Mouse (Mus musculus) cerebellum, postnatal 25 days (tissue): Measurements from ENCODE around the gene Prpf40b.
A peak's percentile ranks its signal among the peaks of the same experiment; 100 is the strongest.

Source experiments
- DNase-seq, 2 experiments: peaks; one replicate each; pipeline ENCODE4 v3.0.0; 2021; ENCODE audit warnings: mixed read lengths in 2 of 2

Gene Prpf40b

DNA sequence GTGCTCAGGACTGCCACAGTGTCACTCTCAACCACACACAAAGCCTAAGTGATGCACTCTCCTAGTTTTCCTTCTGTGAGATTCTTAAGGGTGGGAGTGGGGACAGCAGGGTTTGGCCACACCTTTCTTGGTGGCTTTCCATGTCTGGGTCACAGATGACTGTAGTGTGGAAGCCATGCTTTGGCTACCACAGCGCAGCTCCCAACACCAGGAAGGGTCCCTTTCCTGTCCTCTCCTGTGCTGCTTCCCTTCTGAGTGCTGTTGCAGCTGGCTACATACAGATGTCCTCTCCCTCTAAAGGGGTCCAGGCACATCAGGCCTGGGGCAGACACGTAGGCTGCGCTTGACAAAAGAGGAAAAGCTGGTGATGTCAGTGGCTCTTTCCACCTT is 38.8 kb downstream of the Prpf40b start:
- DNase-seq, result no peak

DNA sequence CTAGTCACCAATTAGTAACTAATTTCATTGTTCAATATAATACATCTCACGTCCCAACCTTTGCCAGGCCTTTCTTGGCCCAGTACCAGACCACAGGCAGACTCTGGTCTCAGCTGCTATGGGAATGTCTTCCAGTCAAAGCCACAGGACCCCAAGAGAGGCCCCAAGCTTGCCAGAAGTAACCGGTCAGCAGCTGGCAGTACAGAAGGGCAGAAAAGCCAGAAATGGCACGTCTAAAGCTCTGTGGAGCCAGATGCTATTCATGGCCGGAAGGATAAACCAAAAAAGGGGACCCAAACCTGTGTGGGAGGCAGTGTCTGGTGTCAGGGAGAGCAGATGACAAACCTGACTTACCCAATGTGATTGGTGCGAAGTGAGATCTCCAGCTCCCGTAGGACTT is 39.6 kb downstream of the Prpf40b start:
- DNase-seq, result no peak

DNA sequence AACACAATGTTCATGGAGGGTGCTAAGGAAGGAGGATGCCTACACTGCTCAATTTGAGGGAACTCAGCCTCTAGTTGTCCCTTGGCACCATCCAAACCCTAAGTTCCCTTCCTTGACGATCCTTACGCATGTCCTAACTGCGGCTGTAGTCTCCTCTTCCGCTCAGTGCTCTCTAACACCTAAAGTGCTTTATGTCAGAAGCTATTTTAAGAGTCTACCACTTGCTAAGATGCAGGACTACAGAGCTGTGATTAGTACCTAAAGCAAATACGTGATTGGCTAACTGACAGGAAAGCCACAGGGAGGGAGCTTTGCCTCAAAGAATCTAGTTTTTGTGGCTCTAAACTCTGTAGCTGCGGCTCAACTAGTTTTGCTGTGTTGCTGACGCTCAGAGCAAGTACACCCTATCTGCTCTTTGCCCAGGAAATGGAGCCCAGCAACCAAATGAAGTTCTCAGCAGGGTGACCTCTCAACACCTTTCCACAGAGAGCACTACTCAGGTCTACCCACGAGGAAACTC is 41.0 kb downstream of the Prpf40b start:
- DNase-seq, result no peak

DNA sequence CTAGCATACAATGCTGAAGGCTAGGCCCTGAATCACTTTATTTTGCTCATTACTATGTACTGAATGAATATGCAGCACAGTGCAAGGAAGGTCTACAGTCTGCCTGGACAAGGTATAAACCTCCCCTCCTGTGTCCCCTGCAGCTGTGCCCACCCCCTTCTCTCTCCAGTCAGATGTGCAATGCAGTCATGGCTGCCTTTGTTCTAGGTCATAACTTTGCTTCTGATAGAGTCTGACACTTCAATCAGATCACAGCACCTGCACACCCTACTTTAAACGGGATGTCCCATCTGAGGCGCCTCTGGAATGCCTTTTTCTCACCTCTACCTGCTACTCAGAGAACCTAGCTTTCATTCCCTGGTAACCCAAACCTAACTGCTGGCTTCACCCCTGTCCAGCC is 44.0 kb downstream of the Prpf40b start:
- no peak for DNase-seq

DNA sequence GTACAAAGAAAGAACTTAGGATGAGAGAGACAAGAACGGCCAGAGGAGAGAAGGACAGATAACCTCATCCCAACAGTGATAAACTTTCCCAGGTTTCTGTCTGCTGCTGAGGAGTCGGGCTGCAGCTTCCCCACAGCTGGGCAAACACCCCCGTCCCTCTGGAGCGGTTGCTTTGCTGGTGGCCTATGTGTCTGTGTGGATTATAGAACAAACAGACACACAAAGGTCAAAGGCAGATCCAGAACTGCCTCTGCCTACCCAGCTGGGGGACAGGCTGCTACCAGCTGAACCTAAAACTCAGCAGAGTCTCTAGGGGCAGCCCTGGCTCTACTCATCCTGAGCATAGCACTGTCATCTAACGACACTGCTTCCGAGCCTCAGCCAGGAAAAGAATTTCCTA is 44.8 kb downstream of the Prpf40b start:
- DNase-seq, result no peak

DNA sequence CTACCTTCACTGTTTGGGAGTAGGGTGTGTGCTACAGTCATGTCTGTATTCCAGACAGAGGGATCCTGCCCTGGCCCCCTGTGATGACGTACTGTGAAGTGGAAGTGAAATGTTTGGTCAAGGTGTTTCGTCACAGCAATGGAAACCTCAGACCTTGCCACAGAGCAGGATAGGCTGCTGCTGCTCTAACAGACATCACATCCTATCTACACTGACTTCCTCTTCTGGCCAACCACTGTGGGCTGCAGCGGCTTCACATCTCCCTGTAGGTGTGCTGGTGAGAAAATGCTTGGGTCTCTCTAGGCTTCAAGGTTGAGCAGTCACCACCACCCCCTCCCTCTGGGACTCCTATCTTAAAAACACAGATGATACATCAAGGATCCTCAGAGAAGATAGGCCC is 46.2 kb downstream of the Prpf40b start:
- DNase-seq, result no peak

DNA sequence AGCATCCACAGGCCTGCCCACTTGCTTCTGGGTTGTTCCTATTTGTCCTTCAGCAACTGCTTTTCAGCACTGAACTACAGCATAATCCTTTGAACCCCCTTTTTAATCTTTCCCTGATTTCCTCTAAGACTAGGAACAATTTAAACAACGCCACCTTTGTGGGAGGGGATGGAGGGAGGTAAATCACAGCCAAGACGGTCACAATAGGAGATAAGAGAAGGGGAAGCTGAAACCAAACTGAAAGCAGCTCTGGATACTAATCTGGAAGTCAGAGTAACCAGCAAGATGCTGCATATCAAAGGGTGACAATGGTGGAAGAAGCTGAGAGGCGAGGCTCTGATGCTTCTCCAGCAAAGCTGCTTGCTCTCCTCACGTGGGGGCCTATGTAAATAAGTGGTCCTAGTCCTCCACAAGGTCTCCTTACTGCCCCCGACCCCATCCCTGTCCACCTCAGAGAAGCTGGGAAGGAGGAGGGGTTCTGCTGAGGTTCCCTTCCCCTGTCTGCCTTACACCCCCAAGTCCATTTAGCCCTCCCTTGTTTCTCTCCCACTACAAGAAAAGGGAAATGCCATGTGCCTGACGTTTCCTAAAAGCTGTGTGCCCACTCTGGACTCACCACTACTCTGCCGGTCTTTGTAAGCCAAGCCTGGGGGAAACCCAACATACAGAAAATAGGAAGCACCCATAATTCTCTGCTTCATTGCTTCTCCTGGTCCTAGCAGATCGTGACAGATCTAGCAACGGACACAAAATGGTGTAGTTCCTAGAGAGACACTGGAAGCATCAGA is 47.5 kb downstream of the Prpf40b start:
- DNase-seq, result no peak

DNA sequence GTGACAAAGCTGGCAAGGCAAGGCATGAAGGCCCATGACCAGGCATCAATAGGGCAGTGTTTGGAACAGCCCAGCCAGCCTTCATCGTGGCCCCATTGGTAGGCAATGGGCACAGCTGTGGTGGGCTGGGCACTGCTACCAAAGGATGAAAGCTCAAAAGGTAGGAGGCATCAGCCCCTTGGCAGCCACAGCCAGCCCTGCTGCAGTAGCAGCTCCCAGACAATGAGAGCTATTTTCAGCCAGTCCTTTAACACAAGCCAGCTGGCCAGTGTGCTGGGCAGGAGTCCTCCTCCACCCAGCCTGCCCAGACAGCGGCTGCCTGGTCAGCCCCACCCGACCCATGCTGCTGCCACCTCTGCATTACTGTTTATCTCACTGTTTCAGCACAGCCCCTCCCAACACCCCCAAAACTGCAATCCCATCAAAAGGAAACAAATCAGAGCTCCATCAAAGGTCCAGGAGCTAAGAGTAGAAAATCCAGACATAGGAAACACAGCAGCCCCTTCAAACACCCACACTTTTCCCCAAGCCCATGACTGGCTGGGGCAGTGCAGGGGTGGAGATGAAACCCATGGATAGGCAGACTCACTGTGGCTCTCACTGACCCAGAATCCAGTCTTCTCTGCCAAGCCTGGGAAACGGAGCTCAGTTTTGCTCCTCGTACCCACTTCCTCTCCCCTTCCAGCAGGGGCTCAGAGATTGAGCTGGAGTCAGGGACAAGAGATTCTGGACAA is 48.7 kb downstream of the Prpf40b start:
- DNase-seq, result peak in 1 of 2 experiments; percentile 32

DNA sequence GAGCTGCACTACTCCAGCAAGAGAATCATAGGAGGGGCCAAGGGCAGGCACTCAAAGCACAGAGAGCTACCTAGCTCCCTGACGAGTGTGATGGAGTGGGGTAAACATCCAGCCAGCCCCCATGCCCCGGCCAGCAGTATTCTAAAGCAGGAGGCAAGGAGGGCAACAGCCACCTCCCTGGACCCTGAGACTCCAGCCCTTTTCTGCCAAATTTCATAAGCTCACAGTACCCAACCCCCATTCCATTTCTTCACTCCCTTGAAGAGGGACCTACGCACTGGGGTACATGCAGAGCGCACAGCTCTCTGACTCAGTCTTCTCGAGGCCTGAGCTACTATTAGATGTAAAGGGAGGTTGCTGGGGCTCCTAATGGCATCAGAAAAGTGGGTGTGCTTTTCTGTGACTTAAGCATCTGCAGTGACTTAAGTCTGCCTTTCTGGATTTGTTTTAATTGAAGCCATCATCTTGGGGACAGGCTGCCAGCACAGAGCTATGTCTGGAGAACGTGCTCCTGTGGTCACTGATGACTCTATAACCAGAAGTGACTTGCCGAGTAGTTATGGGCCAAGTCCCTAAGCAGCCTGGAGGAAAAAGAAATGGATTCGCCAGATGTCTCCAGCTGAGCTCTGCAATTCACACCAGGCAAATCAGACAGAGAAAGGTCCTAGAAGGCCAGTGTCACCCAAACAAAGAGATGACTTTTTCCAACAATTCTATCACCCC is 49.4 kb downstream of the Prpf40b start:
- no peak for DNase-seq

DNA sequence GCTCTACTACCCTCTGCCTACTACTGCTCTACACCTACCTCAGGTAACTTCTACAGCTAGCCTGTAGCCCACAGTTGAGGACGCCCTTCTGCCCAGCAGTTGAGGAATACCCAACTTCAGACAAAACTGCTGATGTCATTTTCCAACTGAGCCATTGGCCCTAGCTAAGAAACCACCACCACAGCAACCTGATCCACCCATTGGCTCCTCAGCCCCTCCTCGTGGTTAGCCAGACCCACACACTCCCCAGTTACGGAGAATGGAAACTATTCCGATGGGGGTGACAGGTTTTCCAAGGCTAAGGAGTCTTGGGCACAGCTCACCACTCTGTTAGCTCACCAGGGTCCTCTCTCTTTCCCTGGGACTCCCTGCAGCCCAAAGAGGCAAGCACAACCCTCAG is 50.1 kb downstream of the Prpf40b start:
- DNase-seq, result no peak

DNA sequence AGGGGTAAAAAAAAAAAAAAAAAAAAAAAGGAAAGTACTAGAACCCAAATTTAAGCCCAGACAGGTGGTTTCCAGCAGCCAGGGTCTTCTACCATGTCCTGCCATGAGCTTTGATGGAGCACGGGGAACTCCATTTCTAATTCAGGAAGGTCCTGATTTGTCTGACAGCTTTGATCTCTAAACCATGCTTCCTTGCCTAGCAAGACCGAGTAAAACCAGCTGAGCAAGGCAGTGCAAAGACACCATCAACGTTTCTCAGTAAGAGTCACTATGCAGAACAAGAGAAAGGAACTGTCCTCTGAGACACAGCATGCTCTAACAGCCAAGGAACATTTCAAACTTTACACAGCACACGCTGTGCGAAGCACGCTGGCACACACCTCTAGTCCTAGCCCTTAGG is 56.7 kb downstream of the Prpf40b start:
- DNase-seq, result no peak

DNA sequence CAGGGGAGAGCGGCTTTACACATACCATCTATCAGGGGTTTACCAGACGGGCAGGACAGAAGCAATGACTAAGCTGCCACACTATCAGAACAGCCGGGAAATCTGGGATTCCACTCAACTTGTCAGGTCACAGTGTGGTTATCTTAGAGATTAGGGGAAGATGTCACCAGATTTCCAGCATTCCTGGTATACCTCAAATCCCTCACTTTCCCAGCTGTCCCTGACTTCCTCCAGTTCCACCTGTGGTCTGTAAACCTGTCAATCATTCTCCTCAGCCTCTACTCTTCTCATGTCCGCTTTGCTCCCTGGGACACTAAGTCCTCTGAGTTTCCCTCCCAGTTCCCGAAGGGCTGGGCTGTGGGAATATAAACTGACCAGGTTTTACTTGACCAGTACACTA is 57.4 kb downstream of the Prpf40b start:
- DNase-seq, result no peak

DNA sequence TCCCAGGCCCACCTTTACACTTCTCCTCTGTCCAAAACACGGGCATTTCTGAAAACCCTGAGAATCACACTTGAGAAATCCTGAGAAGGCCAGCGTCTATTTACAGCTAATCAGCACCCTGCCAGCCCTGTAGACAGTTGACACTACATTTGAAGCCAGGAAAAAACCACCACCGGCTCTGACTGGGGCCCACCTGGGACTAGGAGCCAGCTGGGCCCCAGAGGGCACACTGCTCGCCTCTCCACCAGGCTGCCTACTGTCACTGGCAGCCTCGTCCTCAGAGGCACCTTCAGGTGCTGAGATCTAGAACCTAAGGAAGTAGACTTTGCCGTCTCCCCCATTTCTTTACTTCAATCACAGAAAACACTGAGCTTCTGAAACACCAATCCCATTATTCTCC is 60.8 kb downstream of the Prpf40b start:
- DNase-seq, result no peak

DNA sequence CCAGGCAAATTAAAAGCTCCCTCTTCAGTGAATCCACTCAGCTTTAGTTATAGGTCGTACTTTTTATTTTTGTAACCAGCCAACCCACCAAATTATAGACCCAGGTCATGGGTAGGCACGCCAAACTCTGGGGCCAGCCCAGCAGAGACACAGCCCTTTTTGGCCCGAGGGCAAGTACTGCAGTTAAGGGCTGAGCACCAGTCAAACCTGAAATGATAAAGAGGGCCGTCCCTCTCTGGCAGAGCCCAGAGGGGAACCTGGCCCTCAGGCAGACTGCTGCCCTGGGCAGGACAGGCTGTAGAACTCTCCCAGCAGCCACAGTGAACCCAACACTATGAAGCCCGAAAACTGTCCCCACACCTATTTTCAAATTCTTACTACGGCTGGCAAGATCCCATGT is 61.6 kb downstream of the Prpf40b start:
- no peak for DNase-seq

DNA sequence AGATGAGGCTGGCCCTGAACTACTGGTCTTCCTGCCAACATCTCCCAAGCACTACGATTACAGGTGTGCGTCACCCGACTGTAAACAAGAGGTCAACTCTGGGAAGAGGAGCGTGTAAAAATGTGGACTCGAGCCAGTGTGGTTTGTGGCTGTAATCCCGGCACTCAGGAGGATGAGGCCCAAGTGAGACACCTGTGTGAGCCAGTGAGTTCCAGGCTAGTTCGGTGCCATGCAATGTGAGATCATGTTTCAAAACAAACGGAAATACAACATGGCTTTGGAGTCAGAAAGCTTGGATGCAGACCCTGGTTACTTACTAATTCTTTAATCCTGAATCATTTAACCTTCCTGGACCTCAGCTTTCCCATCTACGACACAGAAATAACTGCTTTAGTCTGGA is 64.1 kb downstream of the Prpf40b start:
- no peak for DNase-seq

DNA sequence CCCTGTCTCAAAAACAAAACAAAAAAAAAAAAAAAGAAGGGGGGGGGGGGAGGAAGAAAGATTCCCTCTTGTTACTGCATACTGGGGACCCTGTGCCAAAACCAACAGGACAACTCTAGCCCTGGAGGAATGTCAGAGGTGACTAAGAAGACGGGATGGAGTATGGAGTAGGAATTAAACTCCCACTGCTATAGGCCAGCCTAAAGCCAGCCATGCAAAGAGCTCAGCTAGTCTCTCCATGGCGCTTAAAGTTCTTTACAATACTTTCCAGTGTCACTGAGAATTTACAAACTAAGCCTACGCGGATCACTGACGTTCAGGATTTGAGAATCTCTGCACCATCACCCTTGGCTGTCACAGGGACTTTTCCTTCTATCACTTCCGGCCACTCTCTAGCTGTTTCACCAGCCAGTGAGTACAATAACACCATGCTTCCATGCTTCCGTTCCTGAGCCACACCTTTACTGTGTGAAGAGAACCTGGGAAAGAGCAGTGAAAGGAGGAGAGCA is 69.2 kb downstream of the Prpf40b start:
- no peak for DNase-seq

DNA sequence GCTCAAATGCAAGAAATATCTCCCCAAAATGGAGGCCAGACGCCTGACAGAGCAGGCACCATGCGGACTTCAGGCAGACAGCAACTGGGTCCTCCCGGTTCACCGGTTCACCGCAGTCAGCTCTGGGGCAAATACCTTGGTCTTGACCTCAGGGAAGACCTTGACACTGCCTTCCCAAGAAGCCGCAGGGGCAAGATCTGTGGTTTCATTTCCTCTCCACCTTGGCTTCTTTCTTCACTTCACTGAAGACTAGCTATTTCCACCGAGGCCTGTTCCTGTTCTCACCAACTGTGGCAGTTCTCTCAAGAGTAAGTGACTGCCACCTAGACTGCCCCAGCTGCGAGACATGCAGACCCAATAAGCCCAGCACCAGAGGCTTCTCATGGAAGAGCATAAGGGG is 70.0 kb downstream of the Prpf40b start:
- no peak for DNase-seq
